Mouse (Mus musculus): ENCODE results near the gene Btg2. TPM values are rescaled to one million over a fixed set of nuclear protein-coding genes. Genes with fewer than 3 reads are reported as not detected.

Gene Btg2
- total and polyA plus RNA-seq, 3 experiments = 4.6 to 25.7 (median 13.5) TPM

DNA sequence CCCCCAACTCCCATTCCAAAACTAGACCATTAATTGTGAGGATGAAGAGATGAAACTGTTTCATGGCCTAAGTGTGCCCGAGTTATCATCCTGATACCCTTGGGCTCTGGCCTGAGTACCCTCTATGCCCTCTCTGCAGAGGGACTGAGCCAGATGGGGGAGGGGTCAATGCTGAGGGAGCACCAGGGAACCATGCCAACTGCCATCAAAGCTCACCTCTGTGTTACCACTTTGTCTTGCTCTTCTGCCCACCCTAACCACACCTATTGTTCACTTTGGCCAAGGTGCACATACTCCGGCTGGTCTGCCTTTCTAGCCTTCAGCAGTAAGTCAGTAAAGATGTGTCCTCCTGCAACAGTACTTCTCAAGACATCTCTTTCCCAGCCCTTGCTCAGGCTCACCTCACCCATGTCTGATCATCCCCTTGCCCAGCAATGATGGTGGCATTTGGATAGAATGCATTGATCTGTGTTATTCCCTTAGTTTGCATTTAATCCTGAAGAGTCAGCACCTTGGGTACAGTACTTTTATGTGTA is 14.6 kb downstream of the Btg2 start:
- Histone ChIP-seq H3K9me3 (replicated peaks) (no peaks in the 10 kb centered on the region), H3K36me3 (replicated peaks) (no peaks in the 10 kb centered on the region), H3K4me1 (ENCODE audit: insufficient read depth, low read depth, low read length) (peaks cover 39% of the 10 kb centered on the region), H3K27me3 (ENCODE audit: insufficient read depth, low read length) (peaks cover 92% of the 10 kb centered on the region), H3K4me3 (ENCODE audit: low read depth, low read length) (no peak overlapping the region)
- ATAC-seq (ENCODE audit: extremely low read depth, insufficient number of reproducible peaks, low FRiP score, poor library complexity, severe bottlenecking) (no peak), DNase-seq (ENCODE audit: low spot score) (no peak)
- TF ChIP-seq GATA1 (IDR thresholded peaks at IDR 0.05; ENCODE audit: borderline replicate concordance, low read length) = no peak

GRCm38 (mm10) chr1:134063773-134064125 is 15.2 kb downstream of the Btg2 start:
- no peak for TF ChIP-seq CTCF (IDR thresholded peaks at IDR 0.05; ENCODE audit: low read depth, low read length)
- no peak for TF ChIP-seq GATA1 (IDR thresholded peaks at IDR 0.05; ENCODE audit: borderline replicate concordance, low read length)
- TF ChIP-seq GATA2 (IDR thresholded peaks at IDR 0.05; ENCODE audit: borderline replicate concordance, low read depth, low read length) = no peak
- TF ChIP-seq POLR2AphosphoS5 (IDR thresholded peaks at IDR 0.05; ENCODE audit: insufficient replicate concordance, low read depth, low read length) = no peak
- no peak for TF ChIP-seq TAL1 (conservative IDR thresholded peaks at IDR 0.05; ENCODE audit: low read depth, low read length)
- H3K4me3 ChIP-seq (ENCODE audit: low read depth, low read length) = no peak overlapping the region
- ATAC-seq (ENCODE audit: extremely low read depth, insufficient number of reproducible peaks, low FRiP score, poor library complexity, severe bottlenecking) (no peak), DNase-seq (ENCODE audit: low spot score) (no peak)
- peaks cover 39% of the 10 kb centered on the region for H3K4me1 ChIP-seq (ENCODE audit: insufficient read depth, low read depth, low read length)
- H3K27me3 ChIP-seq (ENCODE audit: insufficient read depth, low read length) = peaks cover 91% of the 10 kb centered on the region
- H3K36me3 ChIP-seq (replicated peaks) = no peaks in the 10 kb centered on the region
- H3K9me3 ChIP-seq (replicated peaks) = no peaks in the 10 kb centered on the region

- ATAC-seq (ENCODE audit: extremely low read depth, insufficient number of reproducible peaks, low FRiP score, poor library complexity, severe bottlenecking) (no peak), DNase-seq (ENCODE audit: low spot score) (no peak)
- TF ChIP-seq GATA2 (IDR thresholded peaks at IDR 0.05; ENCODE audit: borderline replicate concordance, low read depth, low read length) = no peak
- TF ChIP-seq TAL1 (conservative IDR thresholded peaks at IDR 0.05; ENCODE audit: low read depth, low read length) = no peak
- no peak for TF ChIP-seq GATA1 (IDR thresholded peaks at IDR 0.05; ENCODE audit: borderline replicate concordance, low read length)
- no peaks in the 10 kb centered on the region for H3K9me3 ChIP-seq (replicated peaks)
- H3K4me1 ChIP-seq (ENCODE audit: insufficient read depth, low read depth, low read length) = peaks cover 39% of the 10 kb centered on the region
- peaks cover 90% of the 10 kb centered on the region for H3K27me3 ChIP-seq (ENCODE audit: insufficient read depth, low read length)
- no peaks in the 10 kb centered on the region for H3K36me3 ChIP-seq (replicated peaks)
- H3K4me3 ChIP-seq (ENCODE audit: low read depth, low read length) = no peak overlapping the region; the same call in 1 of the 2 replicates
These were observed 15.7 kb downstream of the Btg2 start for GRCm38 (mm10) chr1:134063086-134063772.

DNA sequence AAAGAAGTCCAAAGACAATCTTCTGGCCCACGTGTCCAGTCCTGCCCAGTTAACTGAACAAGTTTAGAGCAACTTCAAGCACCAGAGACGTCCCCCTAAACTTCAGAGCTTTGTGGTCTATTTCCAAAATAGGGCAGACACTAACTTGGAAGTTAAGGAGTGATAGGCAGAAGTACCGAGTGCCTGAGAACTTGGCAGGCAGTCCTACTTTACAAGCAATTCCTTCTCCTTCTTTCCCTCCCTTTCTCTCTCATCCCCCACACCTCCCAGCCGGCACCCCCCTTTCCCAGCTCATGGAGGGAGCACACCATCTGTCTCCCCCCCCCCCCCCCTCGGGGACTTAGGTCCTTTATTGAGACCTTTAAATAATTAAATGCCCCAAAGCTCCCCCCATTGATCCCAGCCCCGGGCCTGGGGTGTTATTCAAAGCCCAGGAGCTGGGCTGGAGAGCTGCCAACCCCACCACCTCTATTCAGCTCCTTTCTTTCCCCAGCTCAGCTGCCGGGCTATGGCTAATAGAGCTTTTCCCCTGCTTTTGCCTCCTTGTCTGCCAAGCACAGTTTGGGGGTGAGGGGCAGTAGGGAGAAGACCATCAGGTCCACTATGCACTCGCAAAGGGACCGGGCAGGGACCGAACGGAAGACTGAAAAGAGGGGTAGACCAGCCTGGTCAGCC is 16.4 kb downstream of the Btg2 start:
- H3K4me3 ChIP-seq (ENCODE audit: low read depth, low read length) = no peak overlapping the region
- DNase-seq (ENCODE audit: low spot score) (no peak), ATAC-seq (ENCODE audit: extremely low read depth, insufficient number of reproducible peaks, low FRiP score, poor library complexity, severe bottlenecking) (no peak)
- TF ChIP-seq GATA2 (IDR thresholded peaks at IDR 0.05; ENCODE audit: borderline replicate concordance, low read depth, low read length) (no peak), CTCF (IDR thresholded peaks at IDR 0.05; ENCODE audit: low read depth, low read length) (no peak), POLR2AphosphoS5 (IDR thresholded peaks at IDR 0.05; ENCODE audit: insufficient replicate concordance, low read depth, low read length) (no peak), GATA1 (IDR thresholded peaks at IDR 0.05; ENCODE audit: borderline replicate concordance, low read length) (no peak), TAL1 (conservative IDR thresholded peaks at IDR 0.05; ENCODE audit: low read depth, low read length) (no peak)
- peaks cover 89% of the 10 kb centered on the region for H3K27me3 ChIP-seq (ENCODE audit: insufficient read depth, low read length)
- no peaks in the 10 kb centered on the region for H3K36me3 ChIP-seq (replicated peaks)
- peaks cover 39% of the 10 kb centered on the region for H3K4me1 ChIP-seq (ENCODE audit: insufficient read depth, low read depth, low read length)
- H3K9me3 ChIP-seq (replicated peaks) = no peaks in the 10 kb centered on the region

DNA sequence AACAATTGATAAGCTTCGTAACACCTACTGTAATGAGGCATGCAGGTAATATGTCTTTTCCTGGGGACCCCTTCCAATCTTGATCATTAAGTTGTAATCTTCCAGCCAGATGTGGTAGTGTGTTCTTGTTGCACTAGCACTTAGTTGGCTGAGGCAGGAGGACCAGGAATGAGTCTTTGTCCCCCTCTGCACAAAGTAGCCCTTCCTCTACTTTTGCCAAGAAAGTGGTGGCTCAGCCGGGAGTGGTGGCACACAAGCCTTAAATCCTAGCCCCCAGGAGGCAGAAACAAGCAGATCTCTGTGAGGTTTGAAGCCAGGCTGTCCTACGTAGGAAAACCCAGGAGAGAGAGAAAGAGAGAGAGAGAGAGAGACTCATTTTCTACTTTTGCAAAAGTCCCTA is 17.0 kb downstream of the Btg2 start:
- Histone ChIP-seq H3K4me1 (ENCODE audit: insufficient read depth, low read depth, low read length) (peaks cover 39% of the 10 kb centered on the region), H3K9me3 (replicated peaks) (no peaks in the 10 kb centered on the region), H3K27me3 (ENCODE audit: insufficient read depth, low read length) (peaks cover 86% of the 10 kb centered on the region), H3K4me3 (ENCODE audit: low read depth, low read length) (no peak overlapping the region), H3K36me3 (replicated peaks) (no peaks in the 10 kb centered on the region)
- no peak for TF ChIP-seq GATA1 (IDR thresholded peaks at IDR 0.05; ENCODE audit: borderline replicate concordance, low read length)
- TF ChIP-seq GATA2 (IDR thresholded peaks at IDR 0.05; ENCODE audit: borderline replicate concordance, low read depth, low read length) = no peak
- no peak for TF ChIP-seq TAL1 (conservative IDR thresholded peaks at IDR 0.05; ENCODE audit: low read depth, low read length)
- TF ChIP-seq POLR2AphosphoS5 (IDR thresholded peaks at IDR 0.05; ENCODE audit: insufficient replicate concordance, low read depth, low read length) = no peak
- TF ChIP-seq CTCF (IDR thresholded peaks at IDR 0.05; ENCODE audit: low read depth, low read length) = no peak
- ATAC-seq (ENCODE audit: extremely low read depth, insufficient number of reproducible peaks, low FRiP score, poor library complexity, severe bottlenecking) (no peak), DNase-seq (ENCODE audit: low spot score) (no peak)

DNA sequence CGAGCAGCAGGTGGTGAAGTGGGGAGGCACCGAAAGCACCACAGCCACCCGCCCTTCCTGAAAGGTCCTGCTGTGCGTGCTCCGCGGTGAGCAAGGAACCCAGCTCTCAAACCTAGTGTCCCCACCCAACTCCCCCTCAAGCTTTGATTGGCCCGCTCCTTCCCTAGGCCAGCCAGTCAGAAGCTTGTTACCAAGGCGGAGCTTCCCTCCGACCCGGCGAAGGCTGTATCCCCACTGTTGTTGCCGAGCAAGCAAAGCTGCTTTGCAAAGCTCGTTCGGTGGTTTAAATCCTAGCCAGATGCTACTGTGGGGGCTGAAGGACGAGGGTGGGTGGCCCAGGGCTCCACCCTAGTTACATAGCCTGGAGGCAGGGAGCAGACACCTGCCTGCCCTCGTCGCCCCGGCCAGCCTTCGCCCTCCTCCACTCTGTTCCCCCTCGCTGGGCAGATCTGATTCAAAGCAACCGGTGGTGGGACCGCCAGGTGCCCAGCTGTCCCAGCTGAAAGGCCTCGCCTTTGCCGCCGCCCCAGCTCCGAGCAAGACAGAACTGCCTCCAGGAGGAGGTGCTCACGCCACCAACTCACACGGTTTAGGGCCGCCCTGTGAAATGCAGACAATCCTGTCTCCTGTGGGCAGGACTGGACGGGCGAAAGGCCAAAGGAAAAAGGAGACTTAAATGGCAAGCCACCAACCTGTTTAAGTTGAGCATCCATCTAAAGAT is 17.9 kb downstream of the Btg2 start:
- Histone ChIP-seq H3K36me3 (replicated peaks) (no peaks in the 10 kb centered on the region), H3K27me3 (ENCODE audit: insufficient read depth, low read length) (peaks cover 83% of the 10 kb centered on the region), H3K4me1 (ENCODE audit: insufficient read depth, low read depth, low read length) (peaks cover 39% of the 10 kb centered on the region), H3K4me3 (ENCODE audit: low read depth, low read length) (peak overlapping the region; percentile 54), H3K9me3 (replicated peaks) (no peaks in the 10 kb centered on the region)
- TF ChIP-seq TAL1 (conservative IDR thresholded peaks at IDR 0.05; ENCODE audit: low read depth, low read length) = no peak
- no peak for TF ChIP-seq GATA1 (IDR thresholded peaks at IDR 0.05; ENCODE audit: borderline replicate concordance, low read length)
- peak; percentile 87 for ATAC-seq (ENCODE audit: extremely low read depth, insufficient number of reproducible peaks, low FRiP score, poor library complexity, severe bottlenecking)
- DNase-seq (ENCODE audit: low spot score) = peak; percentile 74

Data from G1E (cell line).